Mouse (Mus musculus): ENCODE data around the gene N4bp3. TPM values are rescaled to one million over a fixed set of nuclear protein-coding genes. Genes with fewer than 3 reads are reported as not detected.
"Not testable (repeated sequence)": the region's sequence is repeated elsewhere in the genome, so short reads cannot be mapped to it uniquely, and the experiment has no call there.

Gene N4bp3
- polyA plus RNA-seq, 1 experiment from 2014 or later, result 39.2 TPM

- Histone ChIP-seq H3K9me3 (ENCODE audit: low read depth, low read length) (no peaks in the 10 kb centered on the region), H3K36me3 (ENCODE audit: insufficient read depth) (peaks cover 6% of the 10 kb centered on the region; the same call in 1 of the 2 replicates), H3K27me3 (ENCODE audit: insufficient read depth, low read length) (no peaks in the 10 kb centered on the region), H3K4me1 (ENCODE audit: insufficient read depth) (no peaks in the 10 kb centered on the region), H3K27ac (ENCODE audit: low read depth) (peak overlapping the region; percentile 13), H3K4me3 (ENCODE audit: low read depth, low read length) (no peak overlapping the region), H3K4me2 (peak overlapping the region; percentile 36), H3K9ac (no peak overlapping the region)
- peak; percentile 25; the same call in 1 of the 2 replicates for ATAC-seq (ENCODE audit: insufficient read depth)
- peak; percentile 76 for DNase-seq
- WGBS, result 4% methylated on average over 17 of the region's 17 CpGs
- no peak for TF ChIP-seq CTCF (IDR thresholded peaks at IDR 0.05; ENCODE audit: low read depth)
Measured at GRCm38 (mm10) chr11:51637971-51638414, 12.6 kb downstream of the N4bp3 start.

- peak overlapping the region; percentile 64 for H3K9ac ChIP-seq
- H3K27me3 ChIP-seq (ENCODE audit: insufficient read depth, low read length), result no peaks in the 10 kb centered on the region
- no peaks in the 10 kb centered on the region for H3K4me1 ChIP-seq (ENCODE audit: insufficient read depth)
- DNase-seq (peak; percentile 88), ATAC-seq (ENCODE audit: insufficient read depth) (0 out of 2 replicates have a peak, but pooled peaks have one; percentile 32)
- no peaks in the 10 kb centered on the region for H3K36me3 ChIP-seq (ENCODE audit: insufficient read depth)
- peak overlapping the region; percentile 86 for H3K27ac ChIP-seq (ENCODE audit: low read depth)
- WGBS, result 2% methylated on average over 6 of the region's 6 CpGs
- peak overlapping the region; percentile 63 for H3K4me3 ChIP-seq (ENCODE audit: low read depth, low read length)
- peak overlapping the region; percentile 83 for H3K4me2 ChIP-seq
- no peaks in the 10 kb centered on the region for H3K9me3 ChIP-seq (ENCODE audit: low read depth, low read length)
- TF ChIP-seq CTCF (IDR thresholded peaks at IDR 0.05; ENCODE audit: low read depth), result peak; percentile 77
Measured at GRCm38 (mm10) chr11:51636323-51636684, 14.3 kb downstream of the N4bp3 start.

- no peaks in the 10 kb centered on the region for H3K36me3 ChIP-seq (ENCODE audit: insufficient read depth)
- no peaks in the 10 kb centered on the region for H3K27me3 ChIP-seq (ENCODE audit: insufficient read depth, low read length)
- no peaks in the 10 kb centered on the region for H3K4me1 ChIP-seq (ENCODE audit: insufficient read depth)
- under 1% methylated on average over 61 of the region's 61 CpGs for WGBS
- H3K4me2 ChIP-seq, result peak within 1 kb of the TSS; percentile 83
- no peaks in the 10 kb centered on the region for H3K9me3 ChIP-seq (ENCODE audit: low read depth, low read length)
- peak; percentile 29; the same call in 1 of the 2 replicates for TF ChIP-seq CTCF (IDR thresholded peaks at IDR 0.05; ENCODE audit: low read depth)
- H3K9ac ChIP-seq, result peak within 1 kb of the TSS; percentile 64
- H3K27ac ChIP-seq (ENCODE audit: low read depth), result peak within 1 kb of the TSS; percentile 86
- DNase-seq (peak; percentile 87), ATAC-seq (ENCODE audit: insufficient read depth) (peak; percentile 77)
- peak within 1 kb of the TSS; percentile 63 for H3K4me3 ChIP-seq (ENCODE audit: low read depth, low read length)
Measured at GRCm38 (mm10) chr11:51635525-51636322, 14.9 kb downstream of the N4bp3 start, which contains the start of gene Rmnd5b. TSS of gene Rmnd5b (minus strand) at chr11:51635896.

GRCm38 (mm10) chr11:51635127-51635524 is 15.5 kb downstream of the N4bp3 start:
- Histone ChIP-seq H3K4me3 (ENCODE audit: low read depth, low read length) (peak overlapping the region; percentile 63), H3K27me3 (ENCODE audit: insufficient read depth, low read length) (no peaks in the 10 kb centered on the region), H3K36me3 (ENCODE audit: insufficient read depth) (no peaks in the 10 kb centered on the region), H3K9me3 (ENCODE audit: low read depth, low read length) (no peaks in the 10 kb centered on the region), H3K27ac (ENCODE audit: low read depth) (peak overlapping the region; percentile 86), H3K4me1 (ENCODE audit: insufficient read depth) (no peaks in the 10 kb centered on the region), H3K9ac (peak overlapping the region; percentile 64), H3K4me2 (peak overlapping the region; percentile 83)
- TF ChIP-seq CTCF (IDR thresholded peaks at IDR 0.05; ENCODE audit: low read depth), result no peak
- DNase-seq (no peak), ATAC-seq (ENCODE audit: insufficient read depth) (no peak)
- WGBS, result 6% methylated on average over 6 of the region's 6 CpGs

GRCm38 (mm10) chr11:51633721-51634120 is 16.9 kb downstream of the N4bp3 start:
- Histone ChIP-seq H3K9ac (no peak overlapping the region), H3K27me3 (ENCODE audit: insufficient read depth, low read length) (no peaks in the 10 kb centered on the region), H3K4me1 (ENCODE audit: insufficient read depth) (no peaks in the 10 kb centered on the region), H3K36me3 (ENCODE audit: insufficient read depth) (peaks cover 8% of the 10 kb centered on the region), H3K4me2 (no peak overlapping the region), H3K27ac (ENCODE audit: low read depth) (no peak overlapping the region), H3K9me3 (ENCODE audit: low read depth, low read length) (no peaks in the 10 kb centered on the region), H3K4me3 (ENCODE audit: low read depth, low read length) (no peak overlapping the region)
- DNase-seq, result no peak
- no peak for ATAC-seq (ENCODE audit: insufficient read depth)
- TF ChIP-seq CTCF (IDR thresholded peaks at IDR 0.05; ENCODE audit: low read depth), result no peak
- 91% methylated on average over 3 of the region's 3 CpGs for WGBS

GRCm38 (mm10) chr11:51633200-51633599 is 17.4 kb downstream of the N4bp3 start:
- H3K9me3 ChIP-seq (ENCODE audit: low read depth, low read length); ATAC-seq (ENCODE audit: insufficient read depth); DNase-seq; H3K4me2 ChIP-seq; H3K36me3 ChIP-seq (ENCODE audit: insufficient read depth); H3K4me3 ChIP-seq (ENCODE audit: low read depth, low read length); H3K4me1 ChIP-seq (ENCODE audit: insufficient read depth); H3K27me3 ChIP-seq (ENCODE audit: insufficient read depth, low read length); H3K27ac ChIP-seq (ENCODE audit: low read depth); H3K9ac ChIP-seq: not testable (repeated sequence)
- 95% methylated on average over 7 of the region's 7 CpGs for WGBS

- WGBS, result 82% methylated on average over 6 of the region's 6 CpGs
- no peaks in the 10 kb centered on the region for H3K9me3 ChIP-seq (ENCODE audit: low read depth, low read length)
- no peaks in the 10 kb centered on the region for H3K27me3 ChIP-seq (ENCODE audit: insufficient read depth, low read length)
- H3K4me2 ChIP-seq, result no peak overlapping the region
- peaks cover 14% of the 10 kb centered on the region for H3K36me3 ChIP-seq (ENCODE audit: insufficient read depth)
- no peak for ATAC-seq (ENCODE audit: insufficient read depth)
- H3K4me1 ChIP-seq (ENCODE audit: insufficient read depth), result no peaks in the 10 kb centered on the region
- no peak for DNase-seq
- peak overlapping the region; percentile 8; the same call in 1 of the 2 replicates for H3K27ac ChIP-seq (ENCODE audit: low read depth)
- no peak for TF ChIP-seq CTCF (IDR thresholded peaks at IDR 0.05; ENCODE audit: low read depth)
- no peak overlapping the region for H3K9ac ChIP-seq
- no peak overlapping the region for H3K4me3 ChIP-seq (ENCODE audit: low read depth, low read length)
Measured at GRCm38 (mm10) chr11:51632130-51632753, 18.4 kb downstream of the N4bp3 start.

All from lung, embryonic 14.5 days (tissue).